ENCODE assay signal across 13 mouse cellular contexts in genomic region chr10:100475040-100475439, GRCm38 (mm10). TPM values are rescaled to one million over a fixed set of nuclear protein-coding genes. Genes with fewer than 3 reads are reported as not detected.
DNase-seq lines count a peak whose midpoint lies in the region; ATAC-seq and TF ChIP-seq lines count a peak whose summit lies in the region.
"Had no signal": no experiment of that assay in that cellular context is flagged by ENCODE, and none has a peak within 500 bp of the region (broad histone marks: within the 10 kb centered on the region; RNA-seq: fewer than 3 reads in every experiment).

No protein-coding gene starts in this region.

- no peak overlapping the region for H3K27ac ChIP-seq in intestine, postnatal 0 days (ENCODE audit: low read depth, low read length)
- no peak overlapping the region for H3K27ac ChIP-seq in intestine, embryonic 16.5 days (ENCODE audit: low read length)
- H3K27ac ChIP-seq: heart, embryonic 13.5 days; stomach, embryonic 15.5 days had no signal

- WGBS in intestine, postnatal 0 days, result 52% methylated on average over 3 of the region's 3 CpGs
- 52% methylated on average over 3 of the region's 3 CpGs for WGBS in intestine, embryonic 16.5 days

- H3K27me3 ChIP-seq in intestine, postnatal 0 days (replicated peaks; ENCODE audit: control insufficient read depth, insufficient read depth, low read length), result no peaks in the 10 kb centered on the region
- no peaks in the 10 kb centered on the region for H3K27me3 ChIP-seq in intestine, embryonic 16.5 days (replicated peaks; ENCODE audit: control insufficient read depth, insufficient read depth, low read length)
- H3K27me3 ChIP-seq: heart, embryonic 13.5 days; stomach, embryonic 15.5 days had no signal

- no peak overlapping the region for H3K4me2 ChIP-seq in intestine, postnatal 0 days (replicated peaks; ENCODE audit: low read depth)
- H3K4me2 ChIP-seq in intestine, embryonic 16.5 days (ENCODE audit: low read depth, low read length), result no peak overlapping the region
- H3K4me2 ChIP-seq: heart, embryonic 13.5 days; stomach, embryonic 15.5 days had no signal

- peaks cover 21% of the 10 kb centered on the region for H3K36me3 ChIP-seq in intestine, postnatal 0 days (ENCODE audit: control insufficient read depth, insufficient read depth)
- H3K36me3 ChIP-seq in intestine, embryonic 16.5 days (ENCODE audit: control insufficient read depth, insufficient read depth, low read length), result 0 out of 2 replicates have a peak, but pooled peaks cover 3% of the 10 kb centered on the region

- no peaks in the 10 kb centered on the region for H3K4me1 ChIP-seq in intestine, postnatal 0 days (replicated peaks; ENCODE audit: control insufficient read depth, insufficient read depth, low read length)
- no peaks in the 10 kb centered on the region for H3K4me1 ChIP-seq in intestine, embryonic 16.5 days (ENCODE audit: control insufficient read depth, insufficient read depth, low read length)
- H3K4me1 ChIP-seq: heart, embryonic 13.5 days; stomach, embryonic 15.5 days had no signal

- H3K9me3 ChIP-seq in intestine, postnatal 0 days (ENCODE audit: control insufficient read depth), result no peaks in the 10 kb centered on the region
- no peaks in the 10 kb centered on the region for H3K9me3 ChIP-seq in intestine, embryonic 16.5 days (ENCODE audit: control insufficient read depth, low read length)
- H3K9me3 ChIP-seq: heart, embryonic 13.5 days; stomach, embryonic 15.5 days had no signal

- H3K4me3 ChIP-seq in intestine, postnatal 0 days (ENCODE audit: low read depth, low read length), result no peak overlapping the region
- no peak overlapping the region for H3K4me3 ChIP-seq in intestine, embryonic 16.5 days (ENCODE audit: low read length)
- H3K4me3 ChIP-seq: erythroblast, embryonic 14.5 days; heart, embryonic 13.5 days; myocyte; stomach, embryonic 15.5 days had no signal

- TF ChIP-seq POLR2A in brain, embryonic 14.5 days (IDR thresholded peaks at IDR 0.05; ENCODE audit: borderline replicate concordance, extremely low read depth, insufficient read depth, insufficient read length, poor library complexity, severe bottlenecking), result no peak

- ATAC-seq in intestine, postnatal 0 days, result no peak
- no peak for ATAC-seq in intestine, embryonic 16.5 days

- no peak overlapping the region for H3K9ac ChIP-seq in intestine, postnatal 0 days (ENCODE audit: low read depth, low read length)
- no peak overlapping the region for H3K9ac ChIP-seq in intestine, embryonic 16.5 days (ENCODE audit: low read depth, low read length)
- H3K9ac ChIP-seq: heart, embryonic 13.5 days; stomach, embryonic 15.5 days had no signal

- TF ChIP-seq CTCF in intestine, postnatal 0 days (IDR thresholded peaks at IDR 0.05; ENCODE audit: low read depth), result peak; percentile 54
- TF ChIP-seq CTCF in brain, embryonic 14.5 days (IDR thresholded peaks at IDR 0.05; ENCODE audit: borderline replicate concordance, extremely low read depth, insufficient read depth, insufficient read length), result no peak

- peak; percentile 37 for DNase-seq in 416B (ENCODE audit: low read depth)
- DNase-seq in CD4-positive, CD25-positive, alpha-beta regulatory T cell, adult 2 months (ENCODE audit: low read depth, low spot score), result peak; percentile 19
- peak; percentile 30 for DNase-seq in brain, embryonic 14.5 days (ENCODE audit: low read depth)
- no peak for DNase-seq in right cerebral cortex, adult 2 months (ENCODE audit: low spot score in 2 of 2)
- DNase-seq in spleen, adult 18-20 months, result no peak
- DNase-seq in thymus, postnatal 14 days, result no peak
- DNase-seq: kidney, adult 11 months had no signal

RNA-seq across cellular contexts. Expression of gene Tmtc3, which starts 12.1 kb away (rescaled TPM):
- polyA plus RNA-seq in intestine, postnatal 0 days (2015; fragmentation: Nextera tagmentation; extraction: Ambion mirVana), result 4.5 and 5.9 TPM in 2 replicates
- 13.8 and 14.1 TPM in 2 replicates for polyA plus RNA-seq in intestine, embryonic 16.5 days (2015; fragmentation: Nextera tagmentation; extraction: Ambion mirVana)
- polyA plus RNA-seq in brain, embryonic 14.5 days (2012; rRNA removed), result 9.2 and 10.7 TPM in 2 replicates

RNA-seq across cellular contexts. Expression of gene Cep290, which starts 12.3 kb away (rescaled TPM):
- polyA plus RNA-seq in intestine, postnatal 0 days (2015; fragmentation: Nextera tagmentation; extraction: Ambion mirVana), result 1.6 and 1.7 TPM in 2 replicates
- polyA plus RNA-seq in intestine, embryonic 16.5 days (2015; fragmentation: Nextera tagmentation; extraction: Ambion mirVana), result 3.0 and 3.3 TPM in 2 replicates
- 3.7 and 5.1 TPM in 2 replicates for polyA plus RNA-seq in brain, embryonic 14.5 days (2012; rRNA removed)

Comparison
In these comparisons a context has a peak if more than half of its experiments do, and no peak if none do; other contexts are left out.
1. DNase-seq: peak in 416B (single experiment), CD4-positive, CD25-positive, alpha-beta regulatory T cell, adult 2 months (single experiment) and brain, embryonic 14.5 days (single experiment); none in right cerebral cortex, adult 2 months (0 of 2), spleen, adult 18-20 months (0 of 2) and thymus, postnatal 14 days (single experiment).